Mouse (Mus musculus) thymus, adult 2 months (tissue): Measurements from ENCODE around the gene Ropn1l.

ENCODE experiments used
- CTCF ChIP-seq: fragments of 200-500 bp; IDR thresholded peaks from 2 replicates; pipeline ENCODE4 v1.5.1; 2012; ENCODE audit warnings: mild to moderate bottlenecking, control low read depth, low read length, moderate library complexity, borderline replicate concordance; ENCODE audit not compliant: control insufficient read depth, poor library complexity, insufficient read depth; ENCODE audit errors: extremely low read depth
- POLR2A ChIP-seq: fragments of 200-500 bp; IDR thresholded peaks from 2 replicates; pipeline ENCODE4 v1.6.1; 2012; ENCODE audit warnings: mild to moderate bottlenecking, low read length, control low read depth, moderate library complexity; ENCODE audit not compliant: control insufficient read depth, poor library complexity, insufficient read depth; ENCODE audit errors: extremely low read depth

DNA sequence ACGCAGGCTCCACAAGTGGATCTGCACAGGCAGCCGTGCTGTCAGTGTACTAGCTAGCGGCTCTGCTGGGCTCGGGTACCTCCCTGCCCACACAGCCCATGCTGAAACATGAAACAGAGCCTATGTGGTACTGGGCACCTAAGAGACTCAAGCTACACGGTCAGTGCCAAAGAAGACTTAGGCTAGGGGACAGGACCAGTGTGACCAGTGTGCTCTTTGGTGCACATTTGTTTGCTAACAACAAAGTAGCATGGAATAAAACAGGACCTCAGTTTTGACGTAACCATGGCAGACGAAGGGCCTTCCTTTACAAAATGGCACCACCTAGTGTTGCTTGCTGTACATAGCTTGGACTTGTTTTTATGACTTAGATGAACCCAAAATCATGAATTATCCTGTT is 6.4 kb downstream of the Ropn1l start:
- TF ChIP-seq CTCF (no peak), POLR2A (no peak)
